Mouse (Mus musculus) MEL (cell line): ENCODE measurements at regions not wholly inside any gene's neighbourhood (a gene's known extent, or its start where the extent isn't known, plus 50 kb on each side); places are given as distances from the start of the nearest gene placed in this dataset.

Experiments
- USF2 ChIP-seq, 2 experiments: IDR thresholded peaks; 2 replicates each; pipeline ENCODE4 v1.6.1; 2011 to 2012; ENCODE audit warnings: improper control_type of control experiment in 2 of 2, low read length in 2 of 2, borderline replicate concordance in 1 of 2, inconsistent platforms in 1 of 2, low read depth in 1 of 2, mild to moderate bottlenecking in 1 of 2; ENCODE audit not compliant: insufficient read depth in 1 of 2

DNA sequence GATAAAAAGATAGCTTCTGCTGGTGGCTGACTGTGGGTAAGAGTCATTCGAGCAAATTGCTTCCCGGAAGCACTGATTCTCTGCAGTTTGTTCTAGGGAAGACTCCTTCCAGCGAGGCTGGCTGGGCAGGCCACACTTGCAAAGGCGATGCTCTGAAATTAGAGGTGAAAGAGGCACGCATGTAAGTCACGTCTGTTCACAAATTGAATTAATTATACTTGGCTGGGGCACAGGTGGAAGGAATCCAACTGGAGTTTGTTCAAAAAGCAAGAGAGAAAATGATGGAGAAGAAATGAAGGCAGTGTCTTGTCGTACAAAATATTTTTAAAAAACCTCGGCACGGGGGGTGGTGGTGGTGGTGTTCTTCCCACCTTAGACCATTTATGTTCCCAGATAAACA, 726.2 kb upstream of the Lrrc6 start (continued):
- no peak for TF ChIP-seq USF2 (IDR thresholded peaks at IDR 0.05; ENCODE audit: borderline replicate concordance in 1 of 2, insufficient read depth in 1 of 2, low read depth in 1 of 2, low read length in 2 of 2)
